Mouse (Mus musculus): ENCODE results near the gene Trpc2. TPM values are rescaled to one million over a fixed set of nuclear protein-coding genes. Genes with fewer than 3 reads are reported as not detected.
A peak's percentile ranks its signal among the peaks of the same experiment; 100 is the strongest.

The Trpc2 gene
- total and polyA plus RNA-seq, 2 experiments from 2014 or later: 0.09 to 2.5 TPM

- H3K4me1 ChIP-seq (ENCODE audit: insufficient read depth, low read length): no peaks in the 10 kb centered on the region
- DNase-seq (ENCODE audit: low spot score) (no peak), ATAC-seq (no peak)
- no peak overlapping the region for H3K4me3 ChIP-seq (ENCODE audit: low read length)
- TF ChIP-seq CTCF (IDR thresholded peaks at IDR 0.05; ENCODE audit: low read depth): no peak
- no peak overlapping the region for H3K4me2 ChIP-seq (ENCODE audit: low read depth, low read length)
- no peak overlapping the region for H3K27ac ChIP-seq
- H3K9ac ChIP-seq (replicated peaks; ENCODE audit: low read length): no peak overlapping the region
- peaks cover 49% of the 10 kb centered on the region for H3K36me3 ChIP-seq (ENCODE audit: insufficient read depth, low read length)
- H3K27me3 ChIP-seq (ENCODE audit: insufficient read depth, low read length): no peaks in the 10 kb centered on the region
- 94% methylated on average over 4 of the region's 4 CpGs for WGBS
- H3K9me3 ChIP-seq (ENCODE audit: low read length): no peaks in the 10 kb centered on the region
Measured at GRCm38 (mm10) chr7:102132395-102132794, 49.5 kb downstream of the Trpc2 start.

- no peak for ATAC-seq
- no peak overlapping the region for H3K4me2 ChIP-seq (ENCODE audit: low read depth, low read length)
- no peaks in the 10 kb centered on the region for H3K4me1 ChIP-seq (ENCODE audit: insufficient read depth, low read length)
- H3K27ac ChIP-seq: no peak overlapping the region
- H3K9me3 ChIP-seq (ENCODE audit: low read length): no peaks in the 10 kb centered on the region
- H3K36me3 ChIP-seq (ENCODE audit: insufficient read depth, low read length): peaks cover 40% of the 10 kb centered on the region
- peak; percentile 35 for DNase-seq (ENCODE audit: low spot score)
- no peak overlapping the region for H3K4me3 ChIP-seq (ENCODE audit: low read length)
- 92% methylated on average over 1 of the region's 1 CpGs for WGBS
- H3K27me3 ChIP-seq (ENCODE audit: insufficient read depth, low read length): no peaks in the 10 kb centered on the region
- TF ChIP-seq CTCF (IDR thresholded peaks at IDR 0.05; ENCODE audit: low read depth): peak; percentile 66
- no peak overlapping the region for H3K9ac ChIP-seq (replicated peaks; ENCODE audit: low read length)
Measured at GRCm38 (mm10) chr7:102137464-102137863, 54.5 kb downstream of the Trpc2 start.

GRCm38 (mm10) chr7:102137898-102138297, 55.0 kb downstream of the Trpc2 start:
- 97% methylated on average over 5 of the region's 5 CpGs for WGBS
- no peak overlapping the region for H3K4me3 ChIP-seq (ENCODE audit: low read length)
- no peak for TF ChIP-seq CTCF (IDR thresholded peaks at IDR 0.05; ENCODE audit: low read depth)
- no peak overlapping the region for H3K27ac ChIP-seq
- H3K4me2 ChIP-seq (ENCODE audit: low read depth, low read length): no peak overlapping the region
- no peaks in the 10 kb centered on the region for H3K27me3 ChIP-seq (ENCODE audit: insufficient read depth, low read length)
- no peak for ATAC-seq
- peaks cover 36% of the 10 kb centered on the region for H3K36me3 ChIP-seq (ENCODE audit: insufficient read depth, low read length)
- no peak for DNase-seq (ENCODE audit: low spot score)
- no peaks in the 10 kb centered on the region for H3K4me1 ChIP-seq (ENCODE audit: insufficient read depth, low read length)
- H3K9ac ChIP-seq (replicated peaks; ENCODE audit: low read length): no peak overlapping the region
- H3K9me3 ChIP-seq (ENCODE audit: low read length): no peaks in the 10 kb centered on the region

Other genes with a start within 250 kb of the Trpc2 start
- gene Inppl1, start 244.9 kb upstream of the Trpc2 start, total RNA-seq (2014; rRNA removed): 28.2 and 30.0 TPM in 2 replicates
- 10.3 and 14.3 TPM in 2 replicates for gene Inppl1, start 244.9 kb upstream of the Trpc2 start, polyA plus RNA-seq (2015; fragmentation: Nextera tagmentation; extraction: Ambion mirVana)
- 1.8 and 7.1 TPM in 2 replicates for gene Folr2, start 225.9 kb upstream of the Trpc2 start, total RNA-seq (2014; rRNA removed)
- 2.2 and 2.3 TPM in 2 replicates for gene Folr2, start 225.9 kb upstream of the Trpc2 start, polyA plus RNA-seq (2015; fragmentation: Nextera tagmentation; extraction: Ambion mirVana)
- 49.3 and 59.8 TPM in 2 replicates for gene Anapc15, start 219.4 kb upstream of the Trpc2 start, total RNA-seq (2014; rRNA removed)
- gene Anapc15, start 219.4 kb upstream of the Trpc2 start, polyA plus RNA-seq (2015; fragmentation: Nextera tagmentation; extraction: Ambion mirVana): 65.1 and 67.3 TPM in 2 replicates
- gene Folr1, start 212.3 kb upstream of the Trpc2 start, total RNA-seq (2014; rRNA removed): 19.3 and 28.8 TPM in 2 replicates
- 78.5 and 93.8 TPM in 2 replicates for gene Folr1, start 212.3 kb upstream of the Trpc2 start, polyA plus RNA-seq (2015; fragmentation: Nextera tagmentation; extraction: Ambion mirVana)
- gene Lamtor1, start 177.2 kb upstream of the Trpc2 start, total RNA-seq (2014; rRNA removed): 130 and 156 TPM in 2 replicates
- gene Lamtor1, start 177.2 kb upstream of the Trpc2 start, polyA plus RNA-seq (2015; fragmentation: Nextera tagmentation; extraction: Ambion mirVana): 167 and 181 TPM in 2 replicates
- gene Tomt, start 176.8 kb upstream of the Trpc2 start, total RNA-seq (2014; rRNA removed): 0.52 TPM in 1 of 2 replicates, not detected in the other
- 0.16 and 0.49 TPM in 2 replicates for gene Tomt, start 176.8 kb upstream of the Trpc2 start, polyA plus RNA-seq (2015; fragmentation: Nextera tagmentation; extraction: Ambion mirVana)
- gene Lrrc51, start 149.2 kb upstream of the Trpc2 start, total RNA-seq (2014; rRNA removed): 5.2 and 6.5 TPM in 2 replicates
- 9.7 and 12.1 TPM in 2 replicates for gene Lrrc51, start 149.2 kb upstream of the Trpc2 start, polyA plus RNA-seq (2015; fragmentation: Nextera tagmentation; extraction: Ambion mirVana)
- gene Numa1, start 149.0 kb upstream of the Trpc2 start, total RNA-seq (2014; rRNA removed): 82.9 and 89.3 TPM in 2 replicates
- 24.4 and 26.5 TPM in 2 replicates for gene Numa1, start 149.0 kb upstream of the Trpc2 start, polyA plus RNA-seq (2015; fragmentation: Nextera tagmentation; extraction: Ambion mirVana)
- 7.1 and 14.7 TPM in 2 replicates for gene Il18bp, start 64.4 kb upstream of the Trpc2 start, total RNA-seq (2014; rRNA removed)
- gene Il18bp, start 64.4 kb upstream of the Trpc2 start, polyA plus RNA-seq (2015; fragmentation: Nextera tagmentation; extraction: Ambion mirVana): 3.0 and 3.3 TPM in 2 replicates
- 28.8 and 31.7 TPM in 2 replicates for gene Rnf121, start 17.6 kb upstream of the Trpc2 start, total RNA-seq (2014; rRNA removed)
- gene Rnf121, start 17.6 kb upstream of the Trpc2 start, polyA plus RNA-seq (2015; fragmentation: Nextera tagmentation; extraction: Ambion mirVana): 22.6 and 23.8 TPM in 2 replicates
- gene Xndc1, start 17.6 kb upstream of the Trpc2 start, total RNA-seq (2014; rRNA removed): 16.2 and 22.6 TPM in 2 replicates
- 15.8 and 19.0 TPM in 2 replicates for gene Xndc1, start 17.6 kb upstream of the Trpc2 start, polyA plus RNA-seq (2015; fragmentation: Nextera tagmentation; extraction: Ambion mirVana)
- gene Xntrpc, start 17.4 kb upstream of the Trpc2 start, total RNA-seq (2014; rRNA removed): 0.47 and 3.5 TPM in 2 replicates
- gene Xntrpc, start 17.4 kb upstream of the Trpc2 start, polyA plus RNA-seq (2015; fragmentation: Nextera tagmentation; extraction: Ambion mirVana): 0.40 and 0.42 TPM in 2 replicates
- gene Art1, start 18.6 kb downstream of the Trpc2 start, total RNA-seq (2014; rRNA removed): 0.10 and 2.3 TPM in 2 replicates
- 0.39 and 0.44 TPM in 2 replicates for gene Art1, start 18.6 kb downstream of the Trpc2 start, polyA plus RNA-seq (2015; fragmentation: Nextera tagmentation; extraction: Ambion mirVana)
- 0.32 TPM in 1 of 2 replicates, not detected in the other for gene Art5, start 26.4 kb downstream of the Trpc2 start, total RNA-seq (2014; rRNA removed)
- gene Art5, start 26.4 kb downstream of the Trpc2 start, polyA plus RNA-seq (2015; fragmentation: Nextera tagmentation; extraction: Ambion mirVana): 0.19 and 0.21 TPM in 2 replicates
- not detected in 2 replicates for gene Chrna10, start 33.7 kb downstream of the Trpc2 start, total RNA-seq (2014; rRNA removed)
- 0.08 TPM in 1 of 2 replicates, not detected in the other for gene Chrna10, start 33.7 kb downstream of the Trpc2 start, polyA plus RNA-seq (2015; fragmentation: Nextera tagmentation; extraction: Ambion mirVana)
- gene Nup98, start 127.1 kb downstream of the Trpc2 start, total RNA-seq (2014; rRNA removed): 33.9 and 37.1 TPM in 2 replicates
- gene Nup98, start 127.1 kb downstream of the Trpc2 start, polyA plus RNA-seq (2015; fragmentation: Nextera tagmentation; extraction: Ambion mirVana): 11.0 and 11.2 TPM in 2 replicates
- gene Pgap2, start 127.1 kb downstream of the Trpc2 start, total RNA-seq (2014; rRNA removed): 50.0 and 73.0 TPM in 2 replicates
- gene Pgap2, start 127.1 kb downstream of the Trpc2 start, polyA plus RNA-seq (2015; fragmentation: Nextera tagmentation; extraction: Ambion mirVana): 59.3 and 61.7 TPM in 2 replicates
- 12.8 and 17.0 TPM in 2 replicates for gene Rhog, start 172.9 kb downstream of the Trpc2 start, total RNA-seq (2014; rRNA removed)
- 22.1 and 22.6 TPM in 2 replicates for gene Rhog, start 172.9 kb downstream of the Trpc2 start, polyA plus RNA-seq (2015; fragmentation: Nextera tagmentation; extraction: Ambion mirVana)
- gene Stim1, start 184.7 kb downstream of the Trpc2 start, total RNA-seq (2014; rRNA removed): 32.9 and 34.6 TPM in 2 replicates
- gene Stim1, start 184.7 kb downstream of the Trpc2 start, polyA plus RNA-seq (2015; fragmentation: Nextera tagmentation; extraction: Ambion mirVana): 17.5 and 17.9 TPM in 2 replicates